Mouse (Mus musculus): ENCODE results near the gene Rcor1.

Rcor1 gene

DNA sequence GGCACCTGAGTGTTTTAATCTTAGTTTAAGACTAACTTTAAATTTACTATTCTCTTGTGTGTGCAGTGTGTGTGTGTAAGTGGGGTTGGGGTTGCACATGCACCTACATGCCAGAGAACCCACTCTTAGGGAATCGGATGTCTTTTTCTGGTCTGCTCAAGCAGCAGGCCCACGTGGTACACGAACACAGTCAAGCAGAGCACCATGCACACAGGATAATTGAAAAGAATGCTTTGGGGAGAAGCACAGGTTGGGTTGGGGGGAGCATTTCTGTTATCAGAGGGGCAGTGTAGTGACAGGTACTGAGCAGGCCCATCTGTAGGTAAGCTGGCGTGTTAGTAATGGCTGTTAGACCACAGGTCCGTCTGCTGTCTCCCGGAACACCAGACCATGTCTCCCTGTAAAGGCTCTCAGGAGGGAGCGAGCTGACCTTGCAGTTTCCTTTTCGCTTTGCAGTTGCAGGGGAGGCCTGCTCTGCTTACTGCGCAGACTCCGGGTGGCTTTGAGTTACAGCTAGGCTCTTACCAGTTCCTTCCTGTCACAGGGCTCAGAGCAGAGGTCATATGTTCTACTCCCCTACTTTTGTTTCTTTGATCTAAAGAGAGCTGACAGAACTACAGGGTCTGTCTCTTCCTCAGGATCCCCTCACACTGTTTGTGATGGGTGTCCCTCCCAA lies 32.5 kb downstream of the Rcor1 start:
- DNase-seq: peak; percentile 71

DNA sequence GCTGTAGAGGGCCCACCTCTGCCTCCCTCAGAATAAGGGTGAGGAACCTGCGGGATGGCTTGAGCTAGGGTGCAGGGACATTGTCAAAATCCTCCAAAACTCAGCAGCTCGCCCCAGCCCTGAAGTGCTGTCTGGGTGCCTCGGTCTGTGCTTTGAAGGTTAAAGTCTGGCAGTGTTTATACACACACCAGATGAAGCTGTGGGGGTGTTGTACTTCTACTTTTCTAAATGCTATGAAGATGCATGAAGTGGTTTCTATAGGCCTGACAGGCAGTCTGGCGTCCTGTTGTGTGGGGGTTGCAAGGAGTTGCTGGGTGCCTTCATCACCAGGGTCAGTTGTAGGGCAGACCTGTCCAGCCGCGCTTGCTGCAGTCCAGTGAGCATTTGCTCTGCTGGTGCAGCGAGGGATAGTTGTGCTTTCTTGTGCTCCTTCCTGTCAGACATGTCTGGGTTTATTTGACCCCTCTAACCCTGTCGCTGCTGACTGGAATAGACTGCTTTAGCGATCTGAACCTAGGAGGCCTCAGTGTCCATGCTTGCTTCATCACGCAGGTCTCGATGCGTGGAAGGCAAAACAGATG lies 37.3 kb downstream of the Rcor1 start:
- peak; percentile 32 for DNase-seq

DNA sequence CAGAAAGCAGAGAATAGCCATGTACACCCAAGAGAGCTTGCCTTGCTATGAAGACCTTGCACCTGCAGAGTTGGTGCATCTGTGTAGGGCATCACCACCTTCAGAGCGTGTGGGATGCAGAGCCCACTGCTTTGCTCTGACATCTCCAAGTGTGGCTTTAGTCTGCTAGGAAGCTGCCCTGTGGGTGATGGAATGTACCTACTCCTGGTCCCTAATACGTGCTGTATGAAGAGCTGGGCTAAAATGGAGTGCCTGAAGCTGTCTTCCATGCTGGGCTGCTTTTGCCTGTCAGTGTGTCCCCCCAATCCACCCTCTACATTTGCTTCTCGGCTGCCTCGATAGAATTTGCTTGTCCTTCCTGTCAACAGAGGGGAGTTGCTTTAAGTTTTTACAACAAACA lies 46.4 kb downstream of the Rcor1 start:
- DNase-seq: no peak

DNA sequence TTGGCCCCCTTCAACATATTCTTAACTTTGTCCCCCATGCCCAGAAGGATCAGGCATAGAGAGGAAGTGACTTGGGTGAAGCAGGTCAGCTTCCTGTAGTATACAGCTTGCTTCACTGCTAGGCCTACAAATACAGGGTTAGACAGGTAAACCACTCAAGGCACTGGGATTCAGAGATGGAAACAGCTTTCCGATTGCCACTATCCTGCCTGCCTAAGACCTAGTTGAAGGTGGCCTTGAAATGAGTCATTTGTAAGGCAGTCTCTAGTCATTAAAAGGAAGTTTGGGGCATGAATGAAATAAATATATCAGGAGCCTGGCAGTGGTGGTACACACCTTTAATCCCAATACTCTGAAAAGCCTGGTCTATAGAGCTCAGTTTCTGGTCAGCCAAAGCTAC lies 47.9 kb downstream of the Rcor1 start:
- DNase-seq: no peak

DNA sequence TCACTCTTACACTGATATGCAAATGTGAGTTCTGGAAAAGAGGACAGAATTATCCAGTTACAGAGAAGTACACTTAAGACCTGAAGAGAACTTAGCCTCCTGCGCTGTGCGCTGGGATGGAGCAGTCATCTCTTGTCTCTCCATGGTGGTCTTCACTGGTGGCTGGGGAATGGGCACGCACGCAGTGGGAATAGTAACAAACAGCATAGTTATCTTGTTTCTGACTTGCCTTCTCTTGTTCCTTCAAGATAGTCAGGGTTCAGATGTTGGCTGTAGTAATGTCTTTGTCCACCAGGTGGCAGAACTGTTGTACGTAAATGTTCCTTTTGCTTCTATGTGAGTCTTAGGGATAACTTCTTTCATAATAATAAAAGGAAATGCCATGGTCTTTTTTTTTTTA lies 49.0 kb downstream of the Rcor1 start:
- peak; percentile 72 for DNase-seq

DNA sequence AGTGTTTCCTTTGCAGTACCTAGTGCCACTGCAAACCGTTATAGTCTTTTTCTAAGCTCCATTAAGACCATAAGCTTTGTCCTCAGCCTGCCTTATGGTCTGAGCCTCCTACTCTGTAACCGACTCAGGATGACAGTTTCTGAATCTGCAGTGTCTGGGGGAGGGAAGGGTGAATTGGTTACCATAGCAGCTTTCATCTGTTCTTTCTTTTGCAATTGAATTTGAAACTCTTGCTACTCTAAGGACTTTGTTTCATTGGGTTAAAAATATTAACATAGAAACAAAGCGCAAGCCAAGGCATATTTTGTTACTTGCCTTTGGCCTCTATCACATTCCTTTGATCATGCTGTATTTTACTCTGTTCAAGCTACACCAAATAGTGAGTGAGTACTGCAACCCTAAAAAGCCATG lies 49.6 kb downstream of the Rcor1 start:
- peak; percentile 35 for DNase-seq

DNA sequence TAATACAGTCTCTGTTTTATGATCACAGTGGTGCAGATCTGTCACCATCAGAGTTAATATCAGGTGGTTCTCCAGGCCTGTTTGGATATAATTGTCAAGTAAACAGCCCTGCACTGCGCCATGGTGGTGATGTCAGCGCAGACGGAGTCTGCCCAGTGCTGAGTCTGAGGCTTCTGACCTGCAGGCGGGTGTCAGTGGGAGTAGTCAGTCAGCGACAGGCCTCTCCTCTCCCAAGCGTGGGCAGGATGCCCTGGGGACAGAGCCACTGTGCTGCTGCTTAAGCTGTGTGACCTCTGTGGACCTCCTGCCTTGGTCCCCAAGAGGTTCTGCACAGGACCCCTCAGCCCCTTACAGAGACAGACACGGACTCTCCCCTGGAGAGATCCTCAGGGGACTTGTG lies 50.0 kb downstream of the Rcor1 start:
- DNase-seq: no peak

DNA sequence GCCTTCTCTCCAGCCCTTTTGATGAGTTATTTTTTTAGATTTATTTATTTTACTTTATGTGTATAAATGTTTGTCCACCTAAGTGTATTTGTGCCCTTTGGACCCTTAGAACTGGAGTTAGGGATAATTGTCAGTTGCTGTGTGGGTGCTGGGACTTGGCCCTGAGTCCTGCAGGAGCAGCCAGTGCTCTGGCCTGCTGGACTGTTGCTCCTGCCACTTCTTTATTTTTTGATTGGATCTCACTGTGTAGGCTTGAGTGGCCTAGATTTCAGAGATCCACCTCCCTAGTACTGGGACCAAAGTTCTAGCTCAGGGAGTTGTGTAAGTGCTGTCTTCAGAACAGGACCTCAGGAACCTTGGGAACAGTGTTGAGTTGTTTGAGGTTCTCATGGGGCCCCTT lies 51.6 kb downstream of the Rcor1 start:
- no peak for DNase-seq

DNA sequence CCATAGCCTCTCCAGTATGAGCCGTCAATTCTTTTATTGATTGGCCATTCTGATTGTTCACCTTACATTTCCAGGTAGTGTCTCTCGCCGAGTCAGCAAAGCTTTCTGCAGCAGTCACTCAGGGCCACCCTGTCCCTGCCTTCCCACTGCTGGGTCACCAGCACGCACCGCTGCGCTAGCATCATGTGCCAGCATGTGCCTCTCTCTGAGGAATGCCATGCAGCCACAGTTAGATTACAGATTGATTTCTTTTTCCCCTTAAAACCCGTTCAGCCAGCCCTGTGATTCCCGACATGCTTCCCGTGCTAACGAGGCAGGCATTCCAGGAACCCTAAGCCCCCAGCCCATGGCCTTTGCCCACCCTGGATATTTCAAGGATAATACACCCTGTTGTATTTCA lies 52.8 kb downstream of the Rcor1 start:
- DNase-seq: no peak

DNA sequence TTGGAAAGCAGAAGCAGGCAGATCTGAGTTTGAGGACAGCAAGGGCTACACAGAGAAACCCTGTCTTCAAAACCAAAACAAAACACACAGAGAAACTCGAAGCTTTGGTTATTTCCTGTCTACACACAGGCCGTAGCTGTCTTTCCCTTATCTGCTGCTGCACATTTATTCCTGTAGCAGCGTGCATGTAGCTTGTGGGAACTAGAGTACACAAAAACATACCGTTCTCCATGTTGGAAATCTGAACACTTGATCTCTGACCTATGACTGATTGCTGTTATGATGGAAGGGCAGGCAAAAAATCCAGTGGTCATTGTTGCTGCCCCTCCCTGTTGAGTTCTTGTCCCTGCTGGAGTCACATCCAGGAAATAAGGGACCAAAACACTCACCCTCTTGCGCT lies 54.9 kb downstream of the Rcor1 start:
- no peak for DNase-seq

DNA sequence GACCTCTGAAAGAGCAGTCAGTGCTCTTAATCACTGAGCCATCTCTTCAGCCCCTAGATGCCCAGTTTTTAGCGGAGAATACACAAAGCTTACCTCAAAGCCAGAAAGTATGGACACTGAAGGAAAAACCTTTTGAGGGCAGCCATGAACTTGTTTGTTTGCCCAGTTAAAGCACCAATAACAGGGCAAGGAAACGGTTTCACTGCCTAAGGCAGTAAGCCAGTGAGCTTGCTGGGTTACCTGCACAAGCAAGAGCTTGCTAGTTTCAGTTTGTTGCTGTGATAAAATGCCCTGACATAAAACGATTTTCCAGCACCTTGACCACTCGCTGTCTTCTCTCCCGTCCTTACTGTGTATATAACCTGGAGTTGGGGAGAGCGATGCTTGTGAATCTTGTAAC lies 55.9 kb downstream of the Rcor1 start:
- DNase-seq: no peak

DNA sequence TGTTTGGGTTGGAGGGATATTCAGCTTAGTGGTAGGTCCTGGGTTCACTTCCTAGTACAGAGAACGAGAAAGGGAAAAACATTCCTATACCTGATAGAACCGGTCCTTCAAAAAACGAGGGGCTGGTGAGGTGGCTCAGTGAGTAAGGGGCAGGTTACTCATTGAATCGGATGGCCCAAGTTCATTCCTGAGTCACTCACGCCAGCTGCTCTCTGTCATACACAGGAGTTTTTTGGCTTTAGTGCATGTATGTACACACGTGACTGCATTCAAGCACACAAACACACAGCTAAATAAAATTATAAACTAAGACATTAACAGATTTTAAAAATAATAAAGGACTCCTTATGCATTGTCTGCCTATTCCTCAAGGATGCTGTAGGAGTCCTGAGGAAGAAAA lies 57.1 kb downstream of the Rcor1 start:
- no peak for DNase-seq

DNA sequence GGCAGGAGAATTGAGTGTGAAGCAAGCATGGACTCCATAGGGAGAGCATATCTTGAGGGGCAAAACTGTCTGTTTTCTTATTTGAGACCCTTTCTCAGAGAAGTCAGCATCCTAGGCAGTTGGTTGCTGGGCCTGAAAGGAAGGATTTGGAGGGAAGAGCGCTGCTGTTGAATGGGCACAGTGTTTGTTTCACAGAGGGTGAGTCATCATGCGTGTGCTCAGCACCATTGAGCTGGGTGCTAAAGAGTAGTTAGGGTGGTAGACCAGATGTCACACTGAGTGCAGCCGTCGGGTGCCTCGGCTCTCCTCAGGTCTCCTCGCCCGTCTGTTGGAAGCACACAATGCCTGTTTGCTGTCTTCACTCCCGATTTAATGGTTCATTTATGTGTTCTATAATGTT lies 57.9 kb downstream of the Rcor1 start:
- DNase-seq: no peak

DNA sequence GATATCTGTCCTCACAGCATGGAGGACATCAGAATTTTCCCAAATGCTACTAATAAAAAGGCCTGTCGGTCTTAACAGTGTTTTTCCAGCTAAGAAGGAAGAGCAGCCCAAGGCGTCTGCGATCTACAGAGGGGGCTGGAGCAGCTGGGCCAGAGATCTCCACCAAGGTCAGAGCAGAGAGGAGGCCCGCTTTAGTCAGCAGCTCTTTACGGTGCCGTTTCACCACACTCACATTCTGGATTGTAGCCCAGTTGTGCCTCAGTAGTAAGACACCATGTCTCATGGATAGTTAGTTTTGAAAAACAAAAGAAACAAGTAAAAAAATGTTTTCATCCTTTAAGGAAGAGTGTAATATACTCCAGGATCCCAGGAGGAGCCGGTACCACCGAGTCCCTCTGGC lies 72.0 kb downstream of the Rcor1 start:
- no peak for DNase-seq

DNA sequence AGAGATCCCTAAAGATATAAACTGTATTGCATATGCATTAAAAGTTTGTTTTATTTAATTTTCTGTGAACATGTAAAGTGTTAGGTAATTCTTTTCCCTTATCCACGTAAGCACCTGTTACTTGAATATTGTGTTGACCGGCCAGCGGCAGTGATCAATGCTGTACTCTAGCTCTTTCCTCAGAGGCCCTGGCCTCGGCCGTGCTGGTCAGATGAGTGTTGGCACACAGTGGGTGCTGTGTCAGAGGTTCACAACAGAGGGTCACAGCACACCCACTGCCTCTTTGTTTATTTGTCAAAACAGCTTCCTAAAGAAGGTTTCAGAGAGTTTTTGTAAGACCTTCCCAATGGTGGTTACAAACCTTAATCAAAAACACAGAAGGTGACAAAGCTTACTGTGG lies 75.4 kb downstream of the Rcor1 start:
- DNase-seq: no peak

DNA sequence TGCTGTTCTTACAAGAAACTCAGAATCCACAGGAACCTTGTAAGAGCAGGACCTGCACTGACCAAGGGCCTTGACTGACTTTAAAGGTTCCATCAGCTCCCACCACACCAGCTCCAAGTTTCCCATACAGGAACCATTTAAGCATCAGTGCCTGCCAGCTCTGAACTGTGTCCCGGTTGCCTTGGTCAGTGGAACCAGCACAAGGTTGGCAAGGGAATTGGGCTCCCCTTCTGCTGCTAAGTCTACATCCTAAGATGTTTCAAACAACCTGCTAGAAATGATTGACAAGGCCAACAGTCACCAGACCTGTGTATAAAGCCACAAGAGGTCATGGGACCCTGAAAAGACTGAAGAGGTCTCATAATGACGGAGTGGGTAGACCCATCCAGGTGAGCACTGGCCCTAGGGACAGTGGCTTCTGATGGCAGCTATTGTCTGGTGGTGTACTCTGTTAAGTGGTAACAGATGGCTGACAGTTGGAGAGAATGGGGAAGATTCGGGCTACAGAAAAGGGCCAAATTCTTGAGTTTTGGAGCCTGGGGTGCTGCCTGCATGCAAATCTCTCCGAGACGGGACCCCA lies 80.4 kb downstream of the Rcor1 start:
- no peak for DNase-seq

DNA sequence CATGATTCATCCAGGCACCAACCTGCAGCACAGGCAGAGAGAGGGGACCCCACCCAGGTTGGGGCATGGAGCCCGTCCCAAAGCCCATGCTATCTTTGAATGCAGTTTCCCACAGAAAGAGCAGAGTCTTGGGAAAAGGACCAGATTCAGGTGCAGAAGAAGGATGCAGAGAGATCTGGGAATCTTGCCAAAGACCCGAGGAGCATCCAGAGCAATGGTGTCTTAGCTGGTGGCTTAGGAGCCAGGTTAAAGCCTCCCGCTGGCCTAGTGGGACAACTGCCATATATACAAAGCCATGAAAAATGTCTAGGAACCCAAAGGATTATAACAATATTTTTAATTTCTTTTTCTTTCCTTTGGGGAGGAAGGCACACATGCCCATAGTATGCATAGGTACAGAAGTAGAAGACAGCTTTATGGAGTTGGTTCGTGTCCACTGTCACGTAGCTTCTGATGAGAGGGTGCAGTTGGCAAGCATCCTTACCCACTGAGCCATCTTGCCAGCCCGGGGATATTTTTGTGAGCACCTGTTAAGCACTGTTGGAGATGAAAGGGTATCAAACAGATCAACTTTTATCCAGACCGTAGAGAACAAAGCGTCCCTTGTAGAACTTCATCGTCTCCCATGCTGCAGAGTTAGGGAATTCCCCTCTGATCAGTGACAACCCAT lies 82.0 kb downstream of the Rcor1 start:
- DNase-seq: no peak

DNA sequence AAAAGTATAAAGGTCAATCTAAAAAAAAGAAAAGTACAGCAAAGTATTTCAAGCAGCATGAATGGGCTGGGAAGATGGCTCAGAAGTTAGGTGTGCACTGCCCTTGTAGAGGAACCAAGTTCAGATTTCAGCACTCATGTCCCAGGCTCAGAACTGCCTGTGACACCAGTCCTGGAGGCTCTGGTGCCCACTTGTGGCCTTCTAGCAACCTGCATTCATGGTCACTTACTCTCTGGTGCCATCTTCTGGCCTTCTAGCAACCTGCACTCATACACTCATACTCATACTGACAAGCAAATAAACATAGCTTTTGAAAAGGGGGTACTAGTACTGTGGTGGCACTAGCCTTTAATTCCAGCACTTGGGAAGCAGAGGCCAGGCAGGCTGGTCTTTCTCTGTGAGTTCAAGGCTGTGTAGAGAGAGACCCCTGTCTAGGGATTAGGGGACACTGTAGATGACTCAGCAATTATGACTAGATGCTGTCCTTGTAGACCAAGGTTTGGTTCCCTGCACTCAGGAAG lies 83.2 kb downstream of the Rcor1 start:
- DNase-seq: no peak

DNA sequence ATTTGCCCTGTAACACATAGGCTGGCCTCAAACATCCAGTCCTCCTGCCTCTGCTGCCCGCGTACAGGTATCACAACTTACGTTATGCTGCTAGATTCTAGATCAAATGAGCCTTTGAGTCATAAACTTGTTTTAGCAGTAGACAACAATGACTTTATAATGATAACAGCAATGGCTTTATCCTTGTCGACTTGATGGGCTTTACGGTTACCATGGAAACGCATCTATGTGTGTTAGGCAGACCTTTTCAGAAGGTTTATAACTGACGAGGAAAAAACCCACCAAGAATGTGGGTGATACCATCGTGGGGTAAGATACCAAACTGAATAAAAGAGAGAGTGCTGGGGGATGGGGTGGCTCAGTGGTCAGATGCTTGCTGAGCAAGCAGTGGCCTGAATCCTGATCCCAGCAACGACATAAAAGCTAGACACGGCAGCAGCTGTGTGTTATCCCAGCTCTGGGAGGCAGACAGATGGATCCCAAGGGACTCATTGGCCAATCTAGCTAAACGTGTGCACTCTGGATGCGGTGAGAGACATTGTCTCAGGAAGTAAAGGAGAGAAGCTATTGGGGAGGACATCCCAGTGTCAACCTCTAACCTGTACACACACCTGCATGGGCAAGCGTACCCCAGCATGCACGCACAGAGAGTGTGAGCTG lies 85.6 kb downstream of the Rcor1 start:
- no peak for DNase-seq

DNA sequence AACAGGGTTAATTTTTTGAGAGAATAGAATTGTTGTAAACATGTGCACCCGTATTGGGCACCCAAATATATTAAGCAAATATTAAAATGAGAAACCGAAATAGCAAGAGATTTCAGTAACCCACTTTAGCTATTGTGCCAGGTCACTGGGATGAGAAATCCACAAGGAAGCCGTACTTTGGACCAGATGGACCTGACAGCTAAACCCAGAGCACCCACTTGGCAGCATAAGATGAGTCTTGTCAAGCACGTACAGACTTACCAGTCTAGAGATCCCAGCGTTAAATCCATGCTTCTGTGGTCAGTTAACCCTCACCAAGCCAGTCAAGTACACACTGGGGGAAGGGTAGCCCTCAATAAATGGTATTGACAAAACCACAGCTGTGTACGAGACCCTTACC lies 86.5 kb downstream of the Rcor1 start:
- no peak for DNase-seq

DNA sequence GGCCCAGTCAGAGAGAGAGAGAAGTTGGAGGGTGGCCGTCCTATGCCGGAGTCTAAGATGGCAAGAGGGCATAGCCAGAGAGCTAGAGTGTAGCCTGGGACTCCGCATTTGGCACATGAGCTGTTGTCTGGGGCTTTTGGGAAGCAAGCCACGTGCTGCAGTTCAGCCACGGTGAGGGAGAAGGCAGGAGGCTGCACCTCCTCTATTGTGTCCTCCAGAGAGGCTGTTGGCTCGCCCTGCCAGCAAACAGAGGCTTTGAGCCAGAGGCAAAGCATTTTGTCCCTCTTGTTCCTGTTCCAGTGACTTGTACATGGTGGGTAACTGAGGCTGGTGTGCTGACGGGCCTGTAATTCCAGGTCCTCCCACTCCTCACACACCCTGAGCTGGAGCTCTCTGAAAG lies 95.0 kb downstream of the Rcor1 start:
- no peak for DNase-seq

DNA sequence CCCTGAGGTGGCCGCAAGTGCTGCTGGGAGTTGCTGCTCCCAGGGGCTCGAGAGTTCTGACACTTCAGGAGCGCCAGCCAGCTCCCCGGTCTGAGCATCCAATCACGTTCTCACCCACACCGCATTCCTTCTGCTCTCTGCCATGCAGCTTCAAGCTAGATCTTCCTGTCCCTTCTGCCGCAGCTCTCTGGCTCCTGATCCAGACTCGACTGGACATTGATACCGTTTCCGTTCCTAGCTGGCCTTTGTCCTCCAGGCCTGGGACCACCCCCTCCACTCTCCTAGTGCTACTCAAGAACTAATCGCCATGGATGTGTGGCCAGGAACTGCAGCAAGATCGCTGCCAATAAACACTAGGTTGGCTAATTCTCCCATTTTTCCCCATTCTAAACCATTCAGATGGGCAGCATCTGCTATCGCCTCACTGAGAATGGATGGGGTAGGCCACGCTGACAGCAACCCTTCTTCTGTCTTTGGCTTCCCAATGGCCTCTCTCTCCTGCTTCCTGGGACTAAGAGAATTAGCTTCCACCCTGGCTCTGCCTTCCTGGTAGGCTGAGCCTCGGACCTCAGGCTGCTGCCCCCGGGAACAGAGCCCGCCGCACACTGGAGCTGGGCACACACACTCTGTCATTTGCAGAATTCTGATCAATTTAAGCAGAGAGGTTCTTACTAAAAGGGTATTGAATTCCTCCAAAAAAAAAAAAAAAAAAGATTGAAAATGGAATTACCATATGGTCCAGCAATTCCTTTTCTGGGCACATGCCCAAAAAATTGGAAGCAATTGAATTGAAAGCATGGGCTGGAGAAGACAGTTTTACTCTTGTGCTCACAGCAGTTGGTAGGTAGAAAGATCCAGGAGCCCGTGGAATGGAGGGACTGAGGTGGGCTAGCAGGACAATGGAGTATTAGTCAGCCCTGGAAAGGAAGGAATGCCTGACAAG lies 95.9 kb downstream of the Rcor1 start:
- peak; percentile 30 for DNase-seq

Data from layer of hippocampus, adult 9-11 months (tissue).